Mouse (Mus musculus): Measurements from ENCODE around the gene 1700049E17Rik1. TPM values are rescaled to one million over a fixed set of nuclear protein-coding genes. Genes with fewer than 3 reads are reported as not detected.
"Not testable (repeated sequence)": the region's sequence is repeated elsewhere in the genome, so short reads cannot be mapped to it uniquely, and the experiment has no call there.

Gene 1700049E17Rik1
- polyA plus RNA-seq (2014; fragmentation: Nextera tagmentation; extraction: Ambion mirVana), result not detected in 2 replicates

DNA sequence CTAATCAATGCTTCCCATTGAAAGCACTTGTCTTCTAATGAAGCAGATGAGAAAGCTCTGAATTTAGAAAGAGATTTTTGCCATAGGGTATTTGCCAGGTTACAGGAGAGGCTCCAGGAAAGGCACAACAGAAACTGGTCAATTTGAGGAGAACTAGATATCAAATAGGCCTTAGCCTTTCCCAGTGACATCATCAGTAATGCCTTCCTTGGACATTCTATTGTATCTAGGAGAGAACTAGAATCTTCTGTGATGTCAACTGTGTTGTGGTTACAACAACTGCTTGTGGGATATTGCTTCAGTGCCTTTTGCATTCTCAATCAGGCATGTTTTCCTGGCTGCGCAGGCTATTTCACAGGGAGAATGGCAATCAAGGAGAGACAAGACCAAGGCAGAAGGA is at the start of gene 1700049E17Rik1:
1700049E17Rik1 (plus strand) TSS at position 301 of the 400 bp plus-strand sequence.
- H3K4me3 ChIP-seq (ENCODE audit: low read depth, low read length); DNase-seq (ENCODE audit: low spot score); H3K4me2 ChIP-seq (ENCODE audit: low read depth, severe bottlenecking); H3K9me3 ChIP-seq (ENCODE audit: control insufficient read depth, low read length); H3K27ac ChIP-seq (replicated peaks; ENCODE audit: low read depth, low read length); H3K9ac ChIP-seq (ENCODE audit: low read length); H3K4me1 ChIP-seq (ENCODE audit: control insufficient read depth, insufficient read depth, low read length); H3K36me3 ChIP-seq (ENCODE audit: control insufficient read depth, insufficient read depth, low read length); ATAC-seq (ENCODE audit: insufficient number of reproducible peaks, low FRiP score, low TSS enrichment, low read depth); H3K27me3 ChIP-seq (ENCODE audit: control insufficient read depth, insufficient read depth, low read length): not testable (repeated sequence)
- no CpG with 5 or more reads among the region's 1 CpGs for WGBS

DNA sequence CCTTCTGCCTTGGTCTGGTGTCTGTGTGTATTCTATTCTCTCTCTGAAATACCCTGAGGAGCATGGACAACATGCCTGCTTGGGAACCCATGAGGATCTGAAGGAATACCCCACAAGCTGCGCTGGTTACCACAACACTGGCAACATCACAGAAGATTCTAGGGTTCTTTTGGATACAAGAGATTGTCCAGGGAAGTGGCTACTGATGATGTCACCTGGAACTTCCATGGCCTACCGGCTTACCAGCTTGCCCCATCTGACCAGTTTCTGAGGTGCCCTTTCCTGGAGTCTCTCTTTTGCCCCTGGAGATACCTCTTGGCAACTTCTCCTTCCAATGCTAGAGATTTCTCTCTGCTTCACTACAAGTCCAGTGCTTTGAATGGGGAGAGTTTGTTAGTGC is 17.6 kb upstream of the 1700049E17Rik1 start, which contains the start of gene Gm7980:
Gm7980 (minus strand) TSS at position 101 of the 400 bp plus-strand sequence.
- ATAC-seq (ENCODE audit: insufficient number of reproducible peaks, low FRiP score, low TSS enrichment, low read depth); H3K27me3 ChIP-seq (ENCODE audit: control insufficient read depth, insufficient read depth, low read length); H3K9me3 ChIP-seq (ENCODE audit: control insufficient read depth, low read length); H3K4me1 ChIP-seq (ENCODE audit: control insufficient read depth, insufficient read depth, low read length); H3K4me3 ChIP-seq (ENCODE audit: low read depth, low read length); H3K4me2 ChIP-seq (ENCODE audit: low read depth, severe bottlenecking); H3K9ac ChIP-seq (ENCODE audit: low read length); H3K27ac ChIP-seq (replicated peaks; ENCODE audit: low read depth, low read length); DNase-seq (ENCODE audit: low spot score); H3K36me3 ChIP-seq (ENCODE audit: control insufficient read depth, insufficient read depth, low read length): not testable (repeated sequence)
- no CpG with 5 or more reads among the region's 2 CpGs for WGBS

DNA sequence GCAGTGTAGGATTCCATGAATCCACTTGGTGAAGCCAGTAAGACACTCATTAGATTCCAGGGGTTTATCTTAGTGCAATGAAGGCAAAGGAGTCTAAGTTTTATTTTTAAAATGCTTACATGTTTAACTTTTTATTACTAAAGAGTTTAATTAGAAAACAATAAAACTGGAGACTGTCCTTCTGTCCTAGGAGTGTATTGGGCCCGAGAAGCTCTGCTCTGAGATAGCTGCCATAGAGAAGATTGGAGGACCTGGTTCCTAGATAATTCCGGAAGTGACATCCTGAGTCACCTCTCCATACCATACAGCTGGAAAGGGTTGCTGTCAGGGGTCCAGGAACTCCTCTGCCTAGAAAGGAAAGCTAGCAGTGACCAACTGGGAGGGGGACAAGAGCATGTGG is 18.9 kb downstream of the 1700049E17Rik1 start, which contains the start of gene 1700024B05Rik:
1700024B05Rik (plus strand) TSS at position 301 of the 400 bp plus-strand sequence.
- not testable (repeated sequence) for H3K27me3 ChIP-seq (ENCODE audit: control insufficient read depth, insufficient read depth, low read length); H3K4me2 ChIP-seq (ENCODE audit: low read depth, severe bottlenecking); H3K9ac ChIP-seq (ENCODE audit: low read length); H3K27ac ChIP-seq (replicated peaks; ENCODE audit: low read depth, low read length); ATAC-seq (ENCODE audit: insufficient number of reproducible peaks, low FRiP score, low TSS enrichment, low read depth); DNase-seq (ENCODE audit: low spot score); H3K4me3 ChIP-seq (ENCODE audit: low read depth, low read length); H3K4me1 ChIP-seq (ENCODE audit: control insufficient read depth, insufficient read depth, low read length); H3K36me3 ChIP-seq (ENCODE audit: control insufficient read depth, insufficient read depth, low read length); H3K9me3 ChIP-seq (ENCODE audit: control insufficient read depth, low read length)
- WGBS, result 75% methylated on average over 1 of the region's 2 CpGs

DNA sequence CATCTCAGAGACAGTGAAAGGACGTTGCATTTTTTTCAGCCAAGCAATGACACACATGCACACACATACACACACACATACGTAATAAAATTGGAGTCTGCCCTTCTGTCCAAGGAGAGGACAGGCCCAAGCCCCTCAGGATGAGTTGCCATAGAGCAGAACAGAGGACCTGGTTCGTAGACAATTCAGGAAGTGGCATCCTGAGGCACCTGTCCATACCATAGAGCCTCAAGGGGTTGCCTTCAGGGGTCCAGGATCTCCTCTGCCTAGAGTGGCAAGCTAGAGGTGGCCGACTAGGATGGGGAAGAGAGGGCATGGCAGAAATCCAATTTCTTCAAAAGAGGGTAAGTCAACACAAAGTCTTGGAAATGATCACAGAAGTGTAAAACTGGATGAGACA is 39.3 kb downstream of the 1700049E17Rik1 start:
- H3K4me2 ChIP-seq (ENCODE audit: low read depth, severe bottlenecking); H3K9ac ChIP-seq (ENCODE audit: low read length); DNase-seq (ENCODE audit: low spot score); H3K4me3 ChIP-seq (ENCODE audit: low read depth, low read length); H3K4me1 ChIP-seq (ENCODE audit: control insufficient read depth, insufficient read depth, low read length); H3K36me3 ChIP-seq (ENCODE audit: control insufficient read depth, insufficient read depth, low read length); H3K9me3 ChIP-seq (ENCODE audit: control insufficient read depth, low read length); H3K27ac ChIP-seq (replicated peaks; ENCODE audit: low read depth, low read length); ATAC-seq (ENCODE audit: insufficient number of reproducible peaks, low FRiP score, low TSS enrichment, low read depth); H3K27me3 ChIP-seq (ENCODE audit: control insufficient read depth, insufficient read depth, low read length): not testable (repeated sequence)
- WGBS, result 71% methylated on average over 4 of the region's 4 CpGs

DNA sequence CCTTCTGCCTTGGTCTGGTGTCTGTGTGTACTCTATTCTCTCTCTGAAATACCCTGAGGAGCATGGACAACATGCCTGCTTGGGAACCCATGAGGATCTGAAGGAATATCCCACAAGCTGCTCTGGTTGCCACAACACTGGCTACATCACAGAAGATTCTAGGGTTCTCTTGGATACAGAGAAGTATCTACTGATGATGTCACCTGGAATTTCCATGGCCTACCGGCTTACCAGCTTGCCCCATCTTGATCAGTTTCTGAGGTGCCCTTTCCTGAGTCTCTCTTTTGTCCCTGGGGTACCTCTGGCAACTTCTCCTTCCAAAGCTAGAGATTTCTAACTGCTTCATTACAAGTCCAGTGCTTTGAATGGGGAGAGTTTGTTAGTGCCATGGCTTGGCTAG is 43.1 kb downstream of the 1700049E17Rik1 start, which contains the start of gene Gm6401:
Gm6401 (minus strand) TSS at position 101 of the 400 bp plus-strand sequence.
- H3K9me3 ChIP-seq (ENCODE audit: control insufficient read depth, low read length); ATAC-seq (ENCODE audit: insufficient number of reproducible peaks, low FRiP score, low TSS enrichment, low read depth): not testable (repeated sequence)

DNA sequence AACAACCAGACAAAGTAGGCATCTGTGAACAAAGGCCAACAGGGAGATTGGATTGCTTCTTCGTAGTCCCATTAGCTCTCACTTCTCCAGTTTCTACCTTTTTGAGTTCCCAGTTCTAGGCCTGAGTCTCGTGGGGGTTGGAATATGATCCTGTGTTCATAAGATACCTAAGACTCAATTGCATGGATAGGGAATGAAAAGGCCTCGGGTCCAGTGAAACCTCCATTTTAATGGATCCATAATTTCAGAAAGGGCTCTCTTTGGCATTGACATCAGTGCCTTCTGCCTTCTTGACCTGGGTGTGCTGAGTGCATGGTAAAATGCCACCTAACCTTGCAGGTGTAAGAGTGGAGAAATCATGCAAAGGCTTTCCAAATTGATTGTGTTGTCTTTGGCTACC is 43.8 kb downstream of the 1700049E17Rik1 start:
- not testable (repeated sequence) for ATAC-seq (ENCODE audit: insufficient number of reproducible peaks, low FRiP score, low TSS enrichment, low read depth); H3K36me3 ChIP-seq (ENCODE audit: control insufficient read depth, insufficient read depth, low read length); H3K4me3 ChIP-seq (ENCODE audit: low read depth, low read length); DNase-seq (ENCODE audit: low spot score); H3K9ac ChIP-seq (ENCODE audit: low read length); H3K27ac ChIP-seq (replicated peaks; ENCODE audit: low read depth, low read length); H3K27me3 ChIP-seq (ENCODE audit: control insufficient read depth, insufficient read depth, low read length); H3K4me2 ChIP-seq (ENCODE audit: low read depth, severe bottlenecking); H3K9me3 ChIP-seq (ENCODE audit: control insufficient read depth, low read length); H3K4me1 ChIP-seq (ENCODE audit: control insufficient read depth, insufficient read depth, low read length)
- WGBS, result 71% methylated on average over 3 of the region's 3 CpGs

More for the DNA sequence above, 43.1 kb downstream of the 1700049E17Rik1 start, which contains the start of gene Gm6401:
- WGBS, result 90% methylated on average over 1 of the region's 1 CpGs
- H3K4me2 ChIP-seq (ENCODE audit: low read depth, severe bottlenecking); H3K27me3 ChIP-seq (ENCODE audit: control insufficient read depth, insufficient read depth, low read length); H3K4me1 ChIP-seq (ENCODE audit: control insufficient read depth, insufficient read depth, low read length); H3K27ac ChIP-seq (replicated peaks; ENCODE audit: low read depth, low read length); H3K9ac ChIP-seq (ENCODE audit: low read length); H3K4me3 ChIP-seq (ENCODE audit: low read depth, low read length); H3K36me3 ChIP-seq (ENCODE audit: control insufficient read depth, insufficient read depth, low read length); DNase-seq (ENCODE audit: low spot score): not testable (repeated sequence)

Other genes starting within 250 kb of the 1700049E17Rik1 start
- gene Gm8068, start 223.1 kb upstream of the 1700049E17Rik1 start, polyA plus RNA-seq (2014; fragmentation: Nextera tagmentation; extraction: Ambion mirVana), result not detected in 2 replicates
- not detected in 2 replicates for gene Gm7929, start 174.3 kb upstream of the 1700049E17Rik1 start, polyA plus RNA-seq (2014; fragmentation: Nextera tagmentation; extraction: Ambion mirVana)
- not detected in 2 replicates for gene Gm47189, start 152.5 kb upstream of the 1700049E17Rik1 start, polyA plus RNA-seq (2014; fragmentation: Nextera tagmentation; extraction: Ambion mirVana)
- gene Gm7980, start 17.7 kb upstream of the 1700049E17Rik1 start, polyA plus RNA-seq (2014; fragmentation: Nextera tagmentation; extraction: Ambion mirVana), result not detected in 2 replicates
- gene 1700024B05Rik, start 19.0 kb downstream of the 1700049E17Rik1 start, polyA plus RNA-seq (2014; fragmentation: Nextera tagmentation; extraction: Ambion mirVana), result not detected in 2 replicates
- gene Gm6401, start 43.0 kb downstream of the 1700049E17Rik1 start, polyA plus RNA-seq (2014; fragmentation: Nextera tagmentation; extraction: Ambion mirVana), result not detected in 2 replicates
- not detected in 2 replicates for gene Gm3543, start 58.4 kb downstream of the 1700049E17Rik1 start, polyA plus RNA-seq (2014; fragmentation: Nextera tagmentation; extraction: Ambion mirVana)
- gene Gm7951, start 192.4 kb downstream of the 1700049E17Rik1 start, polyA plus RNA-seq (2014; fragmentation: Nextera tagmentation; extraction: Ambion mirVana), result not detected in 2 replicates
- gene Gm17027, start 237.7 kb downstream of the 1700049E17Rik1 start, polyA plus RNA-seq (2014; fragmentation: Nextera tagmentation; extraction: Ambion mirVana), result not detected in 2 replicates

All from limb, embryonic 11.5 days (tissue).